Mouse (Mus musculus) heart, postnatal 0 days (tissue): ENCODE results near the gene Dock4. TPM values are rescaled to one million over a fixed set of nuclear protein-coding genes. Genes with fewer than 3 reads are reported as not detected.
A peak's percentile ranks its signal among the peaks of the same experiment; 100 is the strongest.

Experiments
- ATAC-seq: fragments of 200-750 bp; cut with Nextera tagmentation; 2 replicates; pipeline ENCODE4 v1.8.0; 2017; ENCODE audit warnings: low read depth, moderate number of reproducible peaks, moderate library complexity; ENCODE audit not compliant: insufficient read depth
- DNase-seq: peaks from one replicate; pipeline ENCODE4 v3.0.0-alpha.2; 2016; ENCODE audit warnings: low spot score
- H3K27ac ChIP-seq: fragments of 300-500 bp; sonication (generic); 2 replicates; pipeline ENCODE4 v1.5.1; 2014; ENCODE audit warnings: low read depth, mild to moderate bottlenecking
- H3K27me3 ChIP-seq: fragments of 300-500 bp; sonication (generic); 2 replicates; pipeline ENCODE4 v1.6.1; 2014; ENCODE audit warnings: low read length, mixed read lengths; ENCODE audit not compliant: control insufficient read depth, insufficient read depth
- H3K36me3 ChIP-seq: fragments of 300-500 bp; sonication (generic); replicated peaks from 2 replicates; pipeline ENCODE4 v1.6.1; 2014; ENCODE audit warnings: low read length, mixed read lengths; ENCODE audit not compliant: control insufficient read depth, insufficient read depth
- H3K4me1 ChIP-seq: fragments of 300-500 bp; sonication (generic); 2 replicates; pipeline ENCODE4 v1.6.1; 2014; ENCODE audit warnings: antibody characterized with exemption; ENCODE audit not compliant: control insufficient read depth, insufficient read depth
- H3K4me2 ChIP-seq: fragments of 300-500 bp; sonication (generic); 2 replicates; pipeline ENCODE4 v1.6.1; 2014; ENCODE audit warnings: low read depth, mild to moderate bottlenecking, low read length, moderate library complexity
- H3K4me3 ChIP-seq: fragments of 300-500 bp; sonication (generic); 2 replicates; pipeline ENCODE4 v1.5.1; 2014; ENCODE audit warnings: low read depth, low read length
- H3K9ac ChIP-seq: fragments of 300-500 bp; sonication (generic); replicated peaks from 2 replicates; pipeline ENCODE4 v1.6.1; 2014; ENCODE audit warnings: low read depth, low read length, mixed read lengths
- H3K9me3 ChIP-seq: fragments of 300-500 bp; sonication (generic); replicated peaks from 2 replicates; pipeline ENCODE4 v1.6.1; 2016; ENCODE audit warnings: low read length; ENCODE audit not compliant: control insufficient read depth
- CTCF ChIP-seq: IDR thresholded peaks from 2 replicates; pipeline ENCODE4 v1.5.1; 2016; ENCODE audit warnings: antibody characterized with exemption, control low read depth, low read depth
- EP300 ChIP-seq: IDR thresholded peaks from 2 replicates; pipeline ENCODE4 v1.6.1; 2016; ENCODE audit warnings: antibody characterized with exemption, low read depth
- WGBS: fragments of 180-500 bp; shearing (Covaris S2); extraction: QIAGEN DNeasy Blood & Tissue Kit; methylation state at CpG from one replicate; pipeline ENCODE4 v1.1.7; 2014; 5-methylcytosine and 5-hydroxymethylcytosine counted together
- polyA plus RNA-seq: library from polyadenylated mRNA; unstranded; fragments of >200 nt; fragmentation: Nextera tagmentation; extraction: Ambion mirVana; gene quantifications from 2 replicates; pipeline ENCODE4 v1.2.1, GENCODE M21; 2015
- total RNA-seq: library from RNA; depleted of rRNA; stranded (reverse); fragments of >200 nt; gene quantifications from 2 replicates; pipeline ENCODE4 v1.2.3, GENCODE M21; 2014; ENCODE audit warnings: low replicate concordance

Dock4 gene
- total and polyA plus RNA-seq, 2 experiments from 2014 or later = 4.2 to 9.2 TPM

GRCm38 (mm10) chr12:40496387-40496786 is 50.6 kb downstream of the Dock4 start:
- no peak overlapping the region for H3K4me2 ChIP-seq
- DNase-seq (peak; percentile 4), ATAC-seq (no peak)
- 73% methylated on average over 11 of the region's 11 CpGs for WGBS
- H3K36me3 ChIP-seq = no peaks in the 10 kb centered on the region
- H3K27me3 ChIP-seq = no peaks in the 10 kb centered on the region
- H3K27ac ChIP-seq = no peak overlapping the region
- peaks cover 17% of the 10 kb centered on the region; the same call in 1 of the 2 replicates for H3K4me1 ChIP-seq
- TF ChIP-seq EP300 (no peak), CTCF (no peak)
- no peak overlapping the region for H3K9ac ChIP-seq
- H3K4me3 ChIP-seq = no peak overlapping the region
- no peaks in the 10 kb centered on the region for H3K9me3 ChIP-seq

- WGBS = 65% methylated on average over 5 of the region's 5 CpGs
- no peaks in the 10 kb centered on the region for H3K27me3 ChIP-seq
- H3K27ac ChIP-seq = no peak overlapping the region
- H3K36me3 ChIP-seq = no peaks in the 10 kb centered on the region
- H3K4me1 ChIP-seq = peaks cover 17% of the 10 kb centered on the region; the same call in 1 of the 2 replicates
- H3K4me2 ChIP-seq = no peak overlapping the region
- peak; percentile 4 for DNase-seq
- no peak overlapping the region for H3K9ac ChIP-seq
- TF ChIP-seq CTCF = no peak
- no peak for TF ChIP-seq EP300
- no peaks in the 10 kb centered on the region for H3K9me3 ChIP-seq
- no peak overlapping the region for H3K4me3 ChIP-seq
- no peak for ATAC-seq
These were observed 52.1 kb downstream of the Dock4 start for GRCm38 (mm10) chr12:40497806-40498205.

DNA sequence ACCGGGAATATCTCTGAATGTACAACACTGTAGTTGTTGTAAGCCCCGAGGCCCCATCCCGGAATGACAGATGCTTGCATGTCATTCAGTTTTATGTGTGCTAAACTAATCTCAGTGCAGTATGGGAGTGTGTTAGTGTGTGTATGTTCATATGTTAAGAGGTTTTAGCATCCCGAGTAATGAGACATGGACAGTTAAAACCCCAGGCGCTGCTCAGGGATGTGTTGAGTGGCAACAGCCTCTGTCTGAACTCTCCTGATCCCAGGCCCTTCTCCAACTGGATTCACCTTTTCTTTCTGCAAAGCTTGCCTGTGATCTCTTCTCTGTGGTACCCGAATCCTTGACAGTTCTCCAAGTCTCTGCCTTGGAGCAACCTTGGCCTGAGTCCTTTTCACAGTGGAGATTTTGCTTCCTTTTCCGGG is 52.5 kb downstream of the Dock4 start:
- H3K9ac ChIP-seq = no peak overlapping the region
- WGBS = 72% methylated on average over 7 of the region's 7 CpGs

GRCm38 (mm10) chr12:40498928-40499626 is 53.3 kb downstream of the Dock4 start:
- Histone ChIP-seq H3K4me3 (no peak overlapping the region), H3K27ac (0 out of 2 replicates have a peak overlapping the region, but pooled peaks have one; percentile 11), H3K9me3 (no peaks in the 10 kb centered on the region), H3K4me2 (no peak overlapping the region), H3K27me3 (no peaks in the 10 kb centered on the region), H3K36me3 (no peaks in the 10 kb centered on the region), H3K9ac (no peak overlapping the region), H3K4me1 (peaks cover 17% of the 10 kb centered on the region)
- ATAC-seq (peak; percentile 54; the same call in 1 of the 2 replicates), DNase-seq (no peak)
- TF ChIP-seq EP300 = no peak
- no peak for TF ChIP-seq CTCF
- 53% methylated on average over 15 of the region's 15 CpGs for WGBS

More for the DNA sequence above, 52.5 kb downstream of the Dock4 start:
- Histone ChIP-seq H3K36me3 (no peaks in the 10 kb centered on the region), H3K4me2 (no peak overlapping the region), H3K27ac (no peak overlapping the region), H3K4me3 (no peak overlapping the region), H3K27me3 (no peaks in the 10 kb centered on the region), H3K4me1 (peaks cover 17% of the 10 kb centered on the region; the same call in 1 of the 2 replicates), H3K9me3 (no peaks in the 10 kb centered on the region)
- DNase-seq = peak; percentile 5
- no peak for ATAC-seq
- TF ChIP-seq EP300 (no peak), CTCF (no peak)

DNA sequence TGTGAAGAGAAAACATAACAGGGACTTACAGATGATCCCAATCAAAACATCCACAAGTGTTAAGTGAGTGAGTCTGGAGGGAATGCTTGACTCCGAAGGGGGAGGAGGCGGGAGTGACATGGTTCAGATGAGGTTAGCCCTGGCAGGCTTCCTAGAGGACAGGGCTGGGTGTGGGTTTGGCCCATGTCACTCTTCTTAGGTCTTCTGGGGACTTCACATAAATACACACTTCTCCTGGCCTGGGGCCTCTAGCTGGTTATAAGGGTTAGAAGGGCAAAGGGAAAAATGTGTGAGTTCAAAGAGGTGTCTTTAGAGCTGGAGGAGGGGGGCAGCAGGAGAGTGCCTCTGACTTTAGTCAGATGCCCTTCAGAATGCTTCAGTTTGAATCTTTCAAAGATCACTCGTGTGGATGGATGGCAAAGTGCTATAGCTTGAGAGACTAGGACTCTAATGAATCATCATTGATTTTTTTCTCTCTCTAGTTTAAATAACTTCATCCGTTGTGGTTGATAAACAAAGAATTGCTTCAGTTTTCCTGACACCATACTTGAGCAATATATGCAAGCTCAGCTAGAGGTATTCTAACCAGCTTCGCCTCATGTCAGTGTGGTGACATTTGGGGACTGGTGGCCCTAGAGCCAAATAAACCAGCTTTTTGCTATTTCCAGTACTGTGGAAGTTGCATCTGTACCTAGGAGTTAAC is 54.0 kb downstream of the Dock4 start:
- Histone ChIP-seq H3K4me3 (no peak overlapping the region), H3K9ac (no peak overlapping the region), H3K4me1 (peaks cover 23% of the 10 kb centered on the region), H3K36me3 (no peaks in the 10 kb centered on the region), H3K27ac (0 out of 2 replicates have a peak overlapping the region, but pooled peaks have one; percentile 11), H3K4me2 (no peak overlapping the region), H3K27me3 (no peaks in the 10 kb centered on the region), H3K9me3 (no peaks in the 10 kb centered on the region)
- TF ChIP-seq CTCF (no peak), EP300 (no peak)
- 47% methylated on average over 5 of the region's 5 CpGs for WGBS
- peak; percentile 84 for ATAC-seq
- peak; percentile 55 for DNase-seq
